Mouse (Mus musculus) MEL (cell line): ENCODE measurements around the gene Plin4.

Experiments
- CTCF ChIP-seq, 3 experiments: IDR thresholded peaks in 2 of 3; conservative IDR thresholded peaks in 1 of 3; 2 replicates each; pipeline ENCODE4 v1.5.1; 2011 to 2012; ENCODE audit warnings: low read length in 3 of 3, low read depth in 2 of 3, mild to moderate bottlenecking in 2 of 3, improper control_type of control experiment in 1 of 3, inconsistent platforms in 1 of 3, mixed read lengths in 1 of 3, moderate library complexity in 1 of 3; ENCODE audit not compliant: control insufficient read depth in 1 of 3, insufficient read depth in 1 of 3, poor library complexity in 1 of 3, severe bottlenecking in 1 of 3
- ELF1 ChIP-seq: IDR thresholded peaks from 2 replicates; pipeline ENCODE4 v1.6.1; 2014; ENCODE audit warnings: low read depth, mild to moderate bottlenecking, inconsistent platforms, low read length, improper control_type of control experiment, moderate library complexity
- MEF2A ChIP-seq: IDR thresholded peaks from 2 replicates; pipeline ENCODE4 v1.6.1; 2014; ENCODE audit warnings: low read depth, mild to moderate bottlenecking, inconsistent platforms, low read length, improper control_type of control experiment; ENCODE audit not compliant: poor library complexity, insufficient replicate concordance, severe bottlenecking; ENCODE audit errors: extremely low read depth
- MYC ChIP-seq: IDR thresholded peaks from 2 replicates; pipeline ENCODE4 v1.6.1; 2011; ENCODE audit warnings: low read depth, mild to moderate bottlenecking, low read length, improper control_type of control experiment, moderate library complexity
- POLR2A ChIP-seq, 2 experiments: IDR thresholded peaks; 2 replicates each; pipeline ENCODE4 v1.6.1; 2011 to 2012; ENCODE audit warnings: low read length in 2 of 2, mild to moderate bottlenecking in 2 of 2, control low read depth in 1 of 2, improper control_type of control experiment in 1 of 2, low read depth in 1 of 2, moderate library complexity in 1 of 2; ENCODE audit not compliant: control insufficient read depth in 1 of 2, insufficient read depth in 1 of 2, poor library complexity in 1 of 2
- SIN3A ChIP-seq: IDR thresholded peaks from 2 replicates; pipeline ENCODE4 v1.6.1; 2012; ENCODE audit warnings: low read length, improper control_type of control experiment, inconsistent platforms

DNA sequence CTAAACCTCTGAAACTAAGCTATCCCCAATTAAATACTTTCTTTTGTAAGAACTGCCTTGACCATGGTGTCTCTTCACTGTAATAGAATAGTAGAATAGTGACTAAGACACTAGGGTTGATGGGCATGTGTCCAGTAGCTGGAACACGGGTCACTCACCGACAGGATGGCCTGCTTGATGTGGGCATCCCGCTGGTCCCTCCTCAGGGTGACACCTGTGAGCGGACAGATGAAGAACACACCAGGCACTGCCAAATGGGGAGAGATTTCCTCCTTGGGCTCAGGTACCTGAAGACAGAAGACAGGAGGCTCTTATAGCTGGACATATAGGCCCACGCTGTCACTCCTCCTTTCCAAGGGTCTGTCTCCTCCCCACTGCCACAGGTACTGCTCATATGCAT is 37.4 kb downstream of the Plin4 start:
- TF ChIP-seq CTCF (IDR thresholded peaks at IDR 0.05 in 2 of 3, conservative IDR thresholded peaks at IDR 0.05 in 1 of 3; ENCODE audit: control insufficient read depth in 1 of 3, insufficient read depth in 1 of 3, low read depth in 2 of 3, low read length in 3 of 3, poor library complexity in 1 of 3, severe bottlenecking in 1 of 3) (no peak), POLR2A (IDR thresholded peaks at IDR 0.05; ENCODE audit: control insufficient read depth in 1 of 2, insufficient read depth in 1 of 2, low read depth in 1 of 2, low read length in 2 of 2, poor library complexity in 1 of 2) (no peak), ELF1 (no peak), MYC (no peak), MEF2A (no peak), SIN3A (no peak)
